Mouse (Mus musculus): ENCODE measurements around the gene Gm28308. TPM values are rescaled to one million over a fixed set of nuclear protein-coding genes. Genes with fewer than 3 reads are reported as not detected.

The Gm28308 gene
- total RNA-seq, 4 experiments from 2014 or later: 0.54 TPM; not detected in 3

- DNase-seq (ENCODE audit: low spot score): no peak
These were observed 33.8 kb upstream of the Gm28308 start for GRCm38 (mm10) chr6:52246916-52247315.

GRCm38 (mm10) chr6:52246403-52246803, 33.3 kb upstream of the Gm28308 start:
- DNase-seq (ENCODE audit: low spot score): no peak

GRCm38 (mm10) chr6:52245757-52246142, 32.6 kb upstream of the Gm28308 start, which contains the start of gene Hoxa11:
TSS of gene Hoxa11 (minus strand) at chr6:52245810.
- DNase-seq (ENCODE audit: low spot score): no peak

- DNase-seq (ENCODE audit: low spot score): no peak
These were observed 32.1 kb upstream of the Gm28308 start for GRCm38 (mm10) chr6:52245040-52245756.

GRCm38 (mm10) chr6:52244471-52245039, 31.4 kb upstream of the Gm28308 start:
- no peak for DNase-seq (ENCODE audit: low spot score)

- DNase-seq (ENCODE audit: low spot score): no peak
These were observed 30.6 kb upstream of the Gm28308 start for GRCm38 (mm10) chr6:52243681-52244121.

GRCm38 (mm10) chr6:52242801-52243332, 29.7 kb upstream of the Gm28308 start:
- DNase-seq (ENCODE audit: low spot score): no peak

GRCm38 (mm10) chr6:52241001-52241621, 28.0 kb upstream of the Gm28308 start:
- no peak for DNase-seq (ENCODE audit: low spot score)

GRCm38 (mm10) chr6:52240389-52241000, 27.4 kb upstream of the Gm28308 start, which contains the start of gene Hoxa10:
TSS of gene Hoxa10 (minus strand) at chr6:52240854.
- DNase-seq (ENCODE audit: low spot score): peak; percentile 51

- no peak for DNase-seq (ENCODE audit: low spot score)
These were observed 26.7 kb upstream of the Gm28308 start for GRCm38 (mm10) chr6:52239625-52240388.

GRCm38 (mm10) chr6:52238976-52239375, 25.8 kb upstream of the Gm28308 start:
- DNase-seq (ENCODE audit: low spot score): no peak

- DNase-seq (ENCODE audit: low spot score): no peak
These were observed 25.0 kb upstream of the Gm28308 start for GRCm38 (mm10) chr6:52238155-52238545.

- no peak for DNase-seq (ENCODE audit: low spot score)
These were observed 24.4 kb upstream of the Gm28308 start for GRCm38 (mm10) chr6:52237346-52238154.

GRCm38 (mm10) chr6:52236806-52237205, 23.7 kb upstream of the Gm28308 start:
- no peak for DNase-seq (ENCODE audit: low spot score)

GRCm38 (mm10) chr6:52235866-52236265, 22.7 kb upstream of the Gm28308 start:
- no peak for DNase-seq (ENCODE audit: low spot score)

GRCm38 (mm10) chr6:52235267-52235666, 22.1 kb upstream of the Gm28308 start:
- DNase-seq (ENCODE audit: low spot score): no peak

GRCm38 (mm10) chr6:52234428-52235140, 21.4 kb upstream of the Gm28308 start:
- no peak for DNase-seq (ENCODE audit: low spot score)

- no peak for DNase-seq (ENCODE audit: low spot score)
These were observed 20.6 kb upstream of the Gm28308 start for GRCm38 (mm10) chr6:52233546-52234427.
